Mouse (Mus musculus): Measurements from ENCODE around the gene Hist1h3i.

Gene Hist1h3i

DNA sequence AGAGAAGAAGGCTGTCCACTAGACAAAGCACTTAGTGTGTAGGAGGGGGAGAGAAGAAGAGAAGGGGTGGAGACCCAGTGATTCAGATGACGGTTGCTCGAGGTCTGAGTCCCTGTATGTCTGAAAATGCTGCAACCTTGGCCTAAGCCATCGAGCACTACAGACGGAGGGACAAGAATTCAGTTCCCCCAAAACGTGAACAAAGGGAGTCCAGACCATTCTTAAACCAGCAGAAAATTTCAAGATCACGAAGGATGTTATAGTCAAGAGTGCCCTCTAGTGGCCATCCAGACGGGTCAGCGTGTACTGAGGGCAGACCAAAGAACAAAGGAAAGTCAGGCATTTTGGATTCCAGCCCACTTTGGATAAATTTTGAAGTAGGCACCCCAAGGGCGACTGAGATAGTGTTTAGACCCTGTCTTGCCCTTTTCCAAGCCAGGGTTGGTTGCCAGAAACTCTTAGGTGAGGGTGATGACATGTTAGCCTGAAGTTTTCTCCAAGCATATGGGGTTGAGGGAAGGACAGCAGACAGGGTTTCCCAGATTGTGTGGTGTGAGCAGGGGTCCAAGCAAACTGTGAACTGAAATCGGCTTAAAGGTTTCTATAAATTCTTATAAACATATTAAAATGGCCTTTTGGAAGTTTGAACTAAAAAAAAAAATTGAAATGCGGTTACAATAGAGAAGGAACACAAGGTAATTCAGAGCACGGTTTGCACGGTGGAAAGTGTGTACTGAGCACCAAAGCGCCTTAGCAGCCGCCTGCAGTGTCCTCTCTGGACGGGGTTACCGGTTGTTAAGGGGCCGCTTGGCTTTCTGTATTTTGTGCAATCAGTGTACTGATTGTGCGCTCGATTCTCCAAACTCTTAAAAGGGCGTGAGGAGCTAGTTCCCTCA is 48.9 kb downstream of the Hist1h3i start:
- peak; percentile 88 for DNase-seq (ENCODE audit: low read depth)

DNA sequence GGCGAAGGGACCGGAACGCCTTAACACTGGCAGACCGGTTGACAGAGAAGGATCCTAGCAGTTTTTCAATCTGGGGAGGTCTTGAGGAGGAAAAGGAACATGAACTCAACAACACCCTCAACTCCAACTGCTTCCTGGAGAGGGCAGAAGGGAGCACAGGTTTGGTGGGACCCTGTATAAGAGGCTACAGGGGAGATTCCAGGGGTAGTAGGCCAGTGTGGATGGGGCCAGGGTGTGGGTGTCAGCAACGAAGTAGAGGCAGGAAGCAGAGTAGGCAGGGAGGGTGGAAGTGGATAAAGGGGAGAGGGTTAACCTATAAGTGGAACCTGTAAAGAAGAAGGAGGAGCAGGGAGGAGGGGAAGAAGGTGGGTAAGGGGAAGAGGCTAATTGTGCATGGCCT is 49.7 kb downstream of the Hist1h3i start:
- peak; percentile 23 for DNase-seq (ENCODE audit: low read depth)
